Mouse (Mus musculus) C2C12 (cell line): ENCODE results near the gene Abca13.

Source experiments
- CEBPB ChIP-seq: IDR thresholded peaks from one replicate; pipeline ENCODE4 v1.6.1; 2011; ENCODE audit warnings: low read depth, mild to moderate bottlenecking, control low read depth, moderate library complexity
- CTCF ChIP-seq: IDR thresholded peaks from one replicate; pipeline ENCODE4 v1.5.1; 2011; ENCODE audit not compliant: control insufficient read depth, insufficient read depth, insufficient read length
- FOSL1 ChIP-seq: IDR thresholded peaks from one replicate; pipeline ENCODE4 v1.8.0; 2011; ENCODE audit warnings: mild to moderate bottlenecking, low read length; ENCODE audit not compliant: poor library complexity, insufficient read depth, severe bottlenecking
- MYOD1 ChIP-seq: IDR thresholded peaks from one replicate; pipeline ENCODE4 v1.6.1; 2011; ENCODE audit warnings: low read depth; ENCODE audit not compliant: control insufficient read depth, insufficient read length
- MYOG ChIP-seq: IDR thresholded peaks from one replicate; pipeline ENCODE4 v1.6.1; 2011; ENCODE audit not compliant: control insufficient read depth, insufficient read length; ENCODE audit errors: extremely low read depth
- USF1 ChIP-seq: IDR thresholded peaks from one replicate; pipeline ENCODE4 v1.6.1; 2011; ENCODE audit warnings: low read depth, mild to moderate bottlenecking, control low read depth, moderate library complexity

- TF ChIP-seq CTCF (no peak), USF1 (no peak), CEBPB (no peak), FOSL1 (no peak), MYOG (no peak), MYOD1 (no peak)
These were observed 241.1 kb downstream of the Abca13 start for GRCm38 (mm10) chr11:9432807-9433206.
